Mouse (Mus musculus) MEL (cell line): ENCODE results near the gene Pde4dip.

Source experiments
- CHD2 ChIP-seq: IDR thresholded peaks from 2 replicates; pipeline ENCODE4 v1.6.1; 2011; ENCODE audit warnings: low read length, improper control_type of control experiment
- GATA1 ChIP-seq: IDR thresholded peaks from 2 replicates; pipeline ENCODE4 v1.6.1; 2011; ENCODE audit warnings: low read depth, low read length, improper control_type of control experiment
- SIN3A ChIP-seq: IDR thresholded peaks from 2 replicates; pipeline ENCODE4 v1.6.1; 2012; ENCODE audit warnings: low read length, improper control_type of control experiment, inconsistent platforms

DNA sequence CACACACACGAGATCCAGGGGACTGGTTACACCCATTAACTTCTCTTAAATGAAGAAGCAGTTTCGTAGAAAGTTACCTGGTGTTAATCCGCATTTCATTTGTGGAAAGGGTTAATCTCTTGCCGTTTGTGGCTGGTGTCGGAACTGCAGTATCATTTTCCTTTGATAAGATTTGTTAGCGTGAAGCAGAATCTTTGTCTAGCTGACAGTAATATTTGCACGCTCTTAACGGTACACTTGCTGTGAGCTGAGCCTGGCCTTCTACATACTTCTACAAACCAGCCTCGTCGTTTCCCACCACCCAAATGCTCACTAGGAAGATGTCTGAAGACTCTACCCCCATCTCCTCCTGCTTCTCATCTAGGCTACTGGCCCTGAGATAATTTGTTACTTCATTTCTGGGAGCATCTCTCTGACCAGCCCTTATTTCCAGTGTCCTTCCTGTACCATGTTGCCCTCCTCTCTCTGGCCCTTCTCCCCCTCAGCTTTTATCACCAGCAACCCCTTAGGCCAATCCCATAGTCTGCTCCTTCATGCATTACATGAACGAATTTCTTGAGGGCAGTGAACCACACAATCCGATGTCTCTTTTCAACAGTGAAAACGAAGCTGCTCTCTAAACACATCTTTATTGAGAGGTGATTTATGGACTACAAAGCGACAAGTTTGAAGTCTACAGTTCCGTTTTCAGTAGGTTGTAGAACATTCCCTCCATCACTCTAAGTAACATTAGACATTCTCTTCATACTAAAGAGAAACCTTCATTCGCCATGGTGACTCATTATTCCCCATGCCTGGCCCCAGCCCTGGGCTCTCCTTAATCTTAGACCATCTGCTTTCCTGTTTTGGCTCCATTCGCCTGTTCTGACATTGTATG, 48.8 kb upstream of the Pde4dip start:
- TF ChIP-seq SIN3A, result peak; percentile 72
- TF ChIP-seq CHD2, result no peak
- TF ChIP-seq GATA1, result peak; percentile 88
